Mouse (Mus musculus) hindbrain, embryonic 15.5 days (tissue): Measurements from ENCODE around the gene Dedd2. TPM values are rescaled to one million over a fixed set of nuclear protein-coding genes. Genes with fewer than 3 reads are reported as not detected.

Experiments
- ATAC-seq: fragments of 200-750 bp; cut with Nextera tagmentation; 2 replicates; pipeline ENCODE4 v1.8.0; 2017; ENCODE audit warnings: low read depth, moderate number of reproducible peaks, moderate TSS enrichment; ENCODE audit not compliant: low FRiP score
- H3K27ac ChIP-seq: fragments of 300-500 bp; sonication (generic); replicated peaks from 2 replicates; pipeline ENCODE4 v1.5.1; 2015; ENCODE audit warnings: mild to moderate bottlenecking, inconsistent platforms
- H3K27me3 ChIP-seq: fragments of 300-500 bp; sonication (generic); 2 replicates; pipeline ENCODE4 v1.6.1; 2015; ENCODE audit warnings: control low read depth, inconsistent platforms
- H3K36me3 ChIP-seq: fragments of 300-500 bp; sonication (generic); 2 replicates; pipeline ENCODE4 v1.6.1; 2015; ENCODE audit warnings: control low read depth, inconsistent platforms
- H3K4me1 ChIP-seq: fragments of 300-500 bp; sonication (generic); replicated peaks from 2 replicates; pipeline ENCODE4 v1.6.1; 2015; ENCODE audit warnings: control low read depth, inconsistent platforms
- H3K4me2 ChIP-seq: fragments of 300-500 bp; sonication (generic); 2 replicates; pipeline ENCODE4 v1.6.1; 2015; ENCODE audit warnings: moderate library complexity, mild to moderate bottlenecking, inconsistent platforms
- H3K4me3 ChIP-seq: fragments of 300-500 bp; sonication (generic); 2 replicates; pipeline ENCODE4 v1.5.1; 2015; ENCODE audit warnings: mild to moderate bottlenecking, inconsistent platforms
- H3K9ac ChIP-seq: fragments of 300-500 bp; sonication (generic); 2 replicates; pipeline ENCODE4 v1.6.1; 2015; ENCODE audit warnings: inconsistent platforms
- H3K9me3 ChIP-seq: fragments of 300-500 bp; sonication (generic); 2 replicates; pipeline ENCODE4 v1.6.1; 2016; ENCODE audit warnings: control low read depth, inconsistent platforms
- WGBS: fragments of 180-500 bp; shearing (Covaris S2); methylation state at CpG from one replicate; pipeline ENCODE4 v1.1.7; 2015; 5-methylcytosine and 5-hydroxymethylcytosine counted together
- microRNA-seq: library from miRNA; unstranded; fragments of <30 nt; microRNA quantifications from one replicate; pipeline ENCODE4, GENCODE M21; 2016
- polyA plus RNA-seq: library from polyadenylated mRNA; unstranded; fragments of >200 nt; fragmentation: Nextera tagmentation; extraction: Ambion mirVana; gene quantifications from 2 replicates; pipeline ENCODE4 v1.2.1, GENCODE M21; 2015

Gene Dedd2
- polyA plus RNA-seq, 1 experiment from 2014 or later: 17.3 TPM

GRCm38 (mm10) chr7:25155469-25156157 lies 64.8 kb downstream of the Dedd2 start:
- Histone ChIP-seq H3K4me2 (0 out of 2 replicates have a peak overlapping the region, but pooled peaks have one; percentile 3), H3K36me3 (no peaks in the 10 kb centered on the region), H3K4me3 (no peak overlapping the region), H3K27me3 (no peaks in the 10 kb centered on the region), H3K4me1 (peaks cover 54% of the 10 kb centered on the region), H3K9ac (0 out of 2 replicates have a peak overlapping the region, but pooled peaks have one; percentile 13), H3K9me3 (no peaks in the 10 kb centered on the region), H3K27ac (0 out of 2 replicates have a peak overlapping the region, but pooled peaks have one; percentile 83)
- WGBS: 20% methylated on average over 17 of the region's 17 CpGs
- ATAC-seq: no peak

- Histone ChIP-seq H3K27me3 (no peaks in the 10 kb centered on the region), H3K27ac (peak overlapping the region; percentile 83), H3K4me2 (peak overlapping the region; percentile 44; the same call in 1 of the 2 replicates), H3K4me3 (no peak overlapping the region), H3K9ac (no peak overlapping the region), H3K4me1 (peaks cover 64% of the 10 kb centered on the region), H3K9me3 (no peaks in the 10 kb centered on the region), H3K36me3 (no peaks in the 10 kb centered on the region)
- ATAC-seq: no peak
- WGBS: 62% methylated on average over 4 of the region's 4 CpGs
Measured at GRCm38 (mm10) chr7:25154648-25155047, 65.8 kb downstream of the Dedd2 start.

GRCm38 (mm10) chr7:25153841-25154240 lies 66.6 kb downstream of the Dedd2 start:
- 44% methylated on average over 7 of the region's 7 CpGs for WGBS
- H3K4me3 ChIP-seq: 0 out of 2 replicates have a peak overlapping the region, but pooled peaks have one; percentile 23
- H3K4me2 ChIP-seq: peak overlapping the region; percentile 44
- H3K27me3 ChIP-seq: no peaks in the 10 kb centered on the region
- peaks cover 66% of the 10 kb centered on the region for H3K4me1 ChIP-seq
- no peaks in the 10 kb centered on the region for H3K9me3 ChIP-seq
- peak overlapping the region; percentile 83 for H3K27ac ChIP-seq
- no peak for ATAC-seq
- no peaks in the 10 kb centered on the region for H3K36me3 ChIP-seq
- no peak overlapping the region for H3K9ac ChIP-seq

- 31% methylated on average over 10 of the region's 10 CpGs for WGBS
- H3K9me3 ChIP-seq: no peaks in the 10 kb centered on the region
- H3K4me1 ChIP-seq: peaks cover 66% of the 10 kb centered on the region
- H3K36me3 ChIP-seq: no peaks in the 10 kb centered on the region
- H3K27me3 ChIP-seq: no peaks in the 10 kb centered on the region
- peak overlapping the region; percentile 44 for H3K4me2 ChIP-seq
- ATAC-seq: peak; percentile 35
- peak overlapping the region; percentile 83 for H3K27ac ChIP-seq
- H3K4me3 ChIP-seq: peak overlapping the region; percentile 23
- H3K9ac ChIP-seq: peak overlapping the region; percentile 37; the same call in 1 of the 2 replicates
Measured at GRCm38 (mm10) chr7:25151916-25152556, 68.4 kb downstream of the Dedd2 start.

GRCm38 (mm10) chr7:25151009-25151408 lies 69.4 kb downstream of the Dedd2 start:
- Histone ChIP-seq H3K27ac (peak overlapping the region; percentile 83), H3K36me3 (no peaks in the 10 kb centered on the region), H3K9ac (no peak overlapping the region), H3K9me3 (no peaks in the 10 kb centered on the region), H3K4me2 (peak overlapping the region; percentile 44), H3K4me1 (peaks cover 66% of the 10 kb centered on the region), H3K4me3 (no peak overlapping the region), H3K27me3 (no peaks in the 10 kb centered on the region)
- ATAC-seq: no peak
- WGBS: 6% methylated on average over 6 of the region's 7 CpGs

GRCm38 (mm10) chr7:25150151-25150663 lies 70.2 kb downstream of the Dedd2 start:
- no peak overlapping the region; the same call in 1 of the 2 replicates for H3K4me3 ChIP-seq
- no peaks in the 10 kb centered on the region for H3K27me3 ChIP-seq
- WGBS: 3% methylated on average over 7 of the region's 18 CpGs
- H3K4me2 ChIP-seq: peak overlapping the region; percentile 44
- peaks cover 58% of the 10 kb centered on the region for H3K4me1 ChIP-seq
- no peak overlapping the region for H3K9ac ChIP-seq
- ATAC-seq: peak; percentile 21; the same call in 1 of the 2 replicates
- no peaks in the 10 kb centered on the region for H3K9me3 ChIP-seq
- no peaks in the 10 kb centered on the region for H3K36me3 ChIP-seq
- peak overlapping the region; percentile 83 for H3K27ac ChIP-seq

Small RNA genes within 50 kb of the gene (microRNA-seq; reads per million reads assigned to microRNA genes)
- gene Mir7048: not detected

Other genes starting within 250 kb of the Dedd2 start
- gene Rabac1, start 247.9 kb downstream of the Dedd2 start, polyA plus RNA-seq: 302 and 308 TPM in 2 replicates
- 487 and 576 TPM in 2 replicates for gene Atp1a3, start 214.7 kb downstream of the Dedd2 start, polyA plus RNA-seq
- 18.3 and 18.5 TPM in 2 replicates for gene Grik5, start 148.3 kb downstream of the Dedd2 start, polyA plus RNA-seq
- 33.9 and 37.7 TPM in 2 replicates for gene Zfp574, start 148.0 kb downstream of the Dedd2 start, polyA plus RNA-seq
- gene Pou2f2, start 40.9 kb downstream of the Dedd2 start, polyA plus RNA-seq: 29.6 and 33.4 TPM in 2 replicates
- 1.6 and 2.1 TPM in 2 replicates for gene Zfp526, start 810 bp upstream of the Dedd2 start, polyA plus RNA-seq
- gene Gsk3a, start 17.2 kb upstream of the Dedd2 start, polyA plus RNA-seq: 19.2 and 19.7 TPM in 2 replicates
- 3.4 and 4.4 TPM in 2 replicates for gene Erf, start 30.1 kb upstream of the Dedd2 start, polyA plus RNA-seq
- 32.5 and 38.5 TPM in 2 replicates for gene Cic, start 47.1 kb upstream of the Dedd2 start, polyA plus RNA-seq
- 558 and 579 TPM in 2 replicates for gene Pafah1b3, start 77.4 kb upstream of the Dedd2 start, polyA plus RNA-seq
- gene Prr19, start 80.8 kb upstream of the Dedd2 start, polyA plus RNA-seq: 3.5 and 4.6 TPM in 2 replicates
- 84.1 and 101 TPM in 2 replicates for gene Tmem145, start 85.5 kb upstream of the Dedd2 start, polyA plus RNA-seq
- gene Megf8, start 96.5 kb upstream of the Dedd2 start, polyA plus RNA-seq: 23.9 and 25.1 TPM in 2 replicates
- gene Cnfn, start 149.1 kb upstream of the Dedd2 start, polyA plus RNA-seq: not detected in 2 replicates
- gene Lipe, start 178.1 kb upstream of the Dedd2 start, polyA plus RNA-seq: 9.9 and 11.0 TPM in 2 replicates
- gene Cxcl17, start 192.3 kb upstream of the Dedd2 start, polyA plus RNA-seq: 1.2 and 1.3 TPM in 2 replicates